Mouse (Mus musculus) G1E (cell line): Measurements from ENCODE around the gene Gng7.

Source experiments
- CTCF ChIP-seq: IDR thresholded peaks from 2 replicates; pipeline ENCODE4 v1.5.1; 2012; ENCODE audit warnings: low read depth, low read length, inconsistent platforms, mixed read lengths
- GATA1 ChIP-seq: IDR thresholded peaks from 2 replicates; pipeline ENCODE4 v1.6.1; 2012; ENCODE audit warnings: borderline replicate concordance, low read length, inconsistent platforms, mixed read lengths
- POLR2AphosphoS5 ChIP-seq: IDR thresholded peaks from 2 replicates; pipeline ENCODE4 v1.6.1; 2012; ENCODE audit warnings: low read depth, low read length, inconsistent platforms; ENCODE audit not compliant: insufficient replicate concordance
- TAL1 ChIP-seq: conservative IDR thresholded peaks from 2 replicates; pipeline ENCODE4 v1.6.1; 2012; ENCODE audit warnings: low read depth, low read length, inconsistent platforms, mixed read lengths

GRCm38 (mm10) chr10:80904004-80904693 is 110.6 kb downstream of the Gng7 start:
- TF ChIP-seq POLR2AphosphoS5 (no peak), CTCF (no peak), TAL1 (no peak), GATA1 (no peak)
